Mouse (Mus musculus) C2C12 (cell line): Measurements from ENCODE around the gene Itgae.

ENCODE experiments used
- CEBPB ChIP-seq: IDR thresholded peaks from one replicate; pipeline ENCODE4 v1.6.1; 2011; ENCODE audit warnings: low read depth, mild to moderate bottlenecking, control low read depth, moderate library complexity
- CTCF ChIP-seq: IDR thresholded peaks from one replicate; pipeline ENCODE4 v1.5.1; 2011; ENCODE audit not compliant: control insufficient read depth, insufficient read depth, insufficient read length
- MAX ChIP-seq: IDR thresholded peaks from one replicate; pipeline ENCODE4 v1.6.1; 2011; ENCODE audit warnings: mild to moderate bottlenecking, control low read depth
- USF1 ChIP-seq: IDR thresholded peaks from one replicate; pipeline ENCODE4 v1.6.1; 2011; ENCODE audit warnings: low read depth, mild to moderate bottlenecking, control low read depth, moderate library complexity

GRCm38 (mm10) chr11:73049335-73049734 is 41.0 kb upstream of the Itgae start:
- TF ChIP-seq CEBPB = no peak
- peak; percentile 40 for TF ChIP-seq CTCF
- no peak for TF ChIP-seq MAX
- no peak for TF ChIP-seq USF1
